Comparison of ENCODE assay signal across 14 mouse cellular contexts in the genomic region with DNA sequence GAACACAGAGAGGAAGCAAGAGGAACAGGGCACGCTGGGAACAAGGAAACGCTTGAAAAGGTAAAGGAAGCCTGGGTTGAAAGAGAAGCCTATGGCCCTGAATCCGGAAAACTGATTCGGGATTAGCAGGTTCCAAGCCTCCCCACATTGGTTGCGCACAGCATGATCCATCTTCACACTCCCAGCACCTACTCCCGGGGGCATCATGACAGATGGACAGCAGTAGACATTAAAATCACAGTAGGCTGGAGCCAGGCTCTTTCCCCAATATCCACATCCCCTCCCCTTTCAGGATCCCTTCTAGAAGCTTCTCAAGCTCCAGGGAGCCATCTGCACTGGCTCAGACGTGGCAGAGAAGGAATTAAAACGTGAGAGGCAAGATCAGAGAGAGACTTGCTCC. TPM values are rescaled to one million over a fixed set of nuclear protein-coding genes. Genes with fewer than 3 reads are reported as not detected.
DNase-seq lines count a peak whose midpoint lies in the region; ATAC-seq and TF ChIP-seq lines count a peak whose summit lies in the region.
"Had no signal": no experiment of that assay in that cellular context is flagged by ENCODE, and none has a peak within 500 bp of the region (broad histone marks: within the 10 kb centered on the region; RNA-seq: fewer than 3 reads in every experiment).

No protein-coding gene starts in this region.

- TF ChIP-seq CTCF in cerebellum, adult 2 months (IDR thresholded peaks at IDR 0.05; ENCODE audit: borderline replicate concordance, insufficient read depth, low read depth, low read length): no peak

- H3K27me3 ChIP-seq in cerebellum, adult 2 months (ENCODE audit: control insufficient read depth, insufficient read depth, low read length): no peaks in the 10 kb centered on the region
- no peaks in the 10 kb centered on the region for H3K27me3 ChIP-seq in limb, embryonic 12.5 days

- H3K4me1 ChIP-seq in cerebellum, adult 2 months (ENCODE audit: control insufficient read depth, insufficient read depth, low read length): peaks cover 9% of the 10 kb centered on the region
- H3K4me1 ChIP-seq in limb, embryonic 12.5 days (replicated peaks): peaks cover 29% of the 10 kb centered on the region

- no peak for TF ChIP-seq POLR2A in cerebellum, adult 2 months (IDR thresholded peaks at IDR 0.05; ENCODE audit: borderline replicate concordance, insufficient read depth, low read length)

- ATAC-seq in limb, embryonic 12.5 days (ENCODE audit: insufficient number of reproducible peaks, insufficient read depth, low FRiP score, low TSS enrichment, low read depth): no peak
- ATAC-seq: activated CD4-positive, CD25-positive, alpha-beta regulatory T cell, adult 4 months; inflammation-experienced regulatory T-cells, adult 6 months had no signal

- WGBS in cerebellum, adult 2 months: 66% methylated on average over 8 of the region's 8 CpGs
- WGBS in limb, embryonic 12.5 days: 46% methylated on average over 8 of the region's 8 CpGs

- H3K36me3 ChIP-seq in limb, embryonic 12.5 days: no peaks in the 10 kb centered on the region

- H3K4me2 ChIP-seq in limb, embryonic 12.5 days: no peak overlapping the region

- H3K4me3 ChIP-seq in cerebellum, adult 2 months (replicated peaks; ENCODE audit: insufficient read depth, low read depth, low read length): no peak overlapping the region
- no peak overlapping the region for H3K4me3 ChIP-seq in limb, embryonic 12.5 days (replicated peaks)
- H3K4me3 ChIP-seq: heart, adult 2 months had no signal

- H3K9ac ChIP-seq in limb, embryonic 12.5 days (replicated peaks): no peak overlapping the region

- no peaks in the 10 kb centered on the region for H3K9me3 ChIP-seq in limb, embryonic 12.5 days

- peak; percentile 29 for DNase-seq in cerebellum, adult 9-10 months
- no peak for DNase-seq in cerebellum, adult 2 months
- peak; percentile 18 to 19 for DNase-seq in layer of hippocampus, postnatal 10 days (ENCODE audit: low spot score in 2 of 2)
- DNase-seq in layer of hippocampus, adult 18-20 months (ENCODE audit: low spot score in 2 of 2): no peak
- peak; percentile 46 for DNase-seq in retina, postnatal 1 day
- DNase-seq in retina, embryonic 14.5 days (ENCODE audit: low spot score): no peak
- no peak for DNase-seq in adrenal gland, adult 2 months
- DNase-seq: embryo, embryonic 11 days; heart, adult 2 months; lung, postnatal 14 days had no signal

- no peak overlapping the region for H3K27ac ChIP-seq in cerebellum, adult 2 months (ENCODE audit: insufficient read depth, low read length)
- H3K27ac ChIP-seq in limb, embryonic 12.5 days: peak overlapping the region; percentile 0; the same call in 1 of the 2 replicates
- H3K27ac ChIP-seq: heart, adult 2 months; kidney, postnatal 0 days had no signal

RNA-seq across cellular contexts. Expression of a gene that starts 35.4 kb away (rescaled TPM):
- polyA plus RNA-seq in cerebellum, adult 2 months (2012; rRNA removed): 3.8 and 4.2 TPM in 2 replicates
- 10 to 100 TPM; 29.9 to 31.2 TPM for total RNA-seq in layer of hippocampus, postnatal 10 days (2021)
- 1 to 10 TPM; 7.7 to 9.0 TPM for total RNA-seq in layer of hippocampus, adult 18-20 months (2021)
- 115 and 129 TPM in 2 replicates for polyA plus RNA-seq in limb, embryonic 12.5 days (2016; fragmentation: Nextera tagmentation; extraction: Ambion mirVana)
- 1 to 10 TPM; 6.1 to 9.6 TPM for total RNA-seq in adrenal gland, adult 2 months (2021)
- 3.8 and 5.8 TPM in 2 replicates for polyA plus RNA-seq in adrenal gland, adult 2 months (2012; rRNA removed)
- polyA plus RNA-seq: activated CD4-positive, CD25-positive, alpha-beta regulatory T cell, adult 4 months; inflammation-experienced regulatory T-cells, adult 6 months had no signal

Comparison
In these comparisons a context has a peak if more than half of its experiments do, and no peak if none do; other contexts are left out.
1. DNase-seq: peak in cerebellum, adult 9-10 months (single experiment), layer of hippocampus, postnatal 10 days (2 of 2) and retina, postnatal 1 day (single experiment); none in cerebellum, adult 2 months (0 of 2), layer of hippocampus, adult 18-20 months (0 of 2), retina, embryonic 14.5 days (single experiment) and adrenal gland, adult 2 months (single experiment).